Mouse (Mus musculus): ENCODE data around the gene Klf6.

Klf6 gene

DNA sequence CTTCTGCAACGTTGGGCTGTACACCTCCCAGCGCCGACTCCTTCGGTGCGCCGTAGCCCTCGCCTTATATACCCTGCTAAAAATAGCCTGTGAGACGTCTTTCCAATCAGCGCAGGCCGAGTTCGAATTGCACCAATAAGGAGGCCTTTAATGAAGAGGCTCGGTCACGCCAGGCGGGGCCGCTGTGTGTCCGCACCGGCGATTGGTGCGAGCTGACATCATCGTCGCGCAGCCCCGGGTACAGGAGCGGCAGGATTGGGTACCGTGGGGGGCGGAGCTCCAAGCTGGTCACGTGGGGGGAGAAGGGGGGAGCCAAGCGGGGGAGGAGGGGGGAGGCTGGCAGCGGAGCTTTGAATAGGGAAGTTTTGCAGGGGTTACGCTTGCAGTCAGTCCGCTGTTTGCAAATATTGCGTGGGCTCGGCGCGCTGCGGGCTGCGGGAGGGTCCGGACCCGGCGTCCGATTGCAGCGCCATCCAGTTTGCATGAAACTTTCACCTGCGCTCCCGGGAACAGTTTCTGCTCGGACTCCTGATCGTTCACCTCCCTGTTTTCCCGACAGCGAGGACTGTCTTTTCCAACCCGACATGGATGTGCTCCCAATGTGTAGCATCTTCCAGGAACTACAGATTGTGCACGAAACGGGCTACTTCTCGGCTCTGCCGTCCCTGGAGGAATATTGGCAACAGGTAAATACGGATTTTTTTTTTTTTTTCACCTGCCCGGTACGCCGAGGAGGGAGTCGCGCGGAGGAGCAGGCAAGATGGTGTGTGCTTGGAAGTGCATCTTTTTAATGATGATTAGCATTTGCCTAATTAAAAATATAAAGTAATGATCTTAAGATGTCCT, at the start of gene Klf6:
TSS of gene Klf6 (plus strand) at position 326 of the 846 bp plus-strand sequence.
- DNase-seq (ENCODE audit: low read depth, low spot score) = peak; percentile 98

DNA sequence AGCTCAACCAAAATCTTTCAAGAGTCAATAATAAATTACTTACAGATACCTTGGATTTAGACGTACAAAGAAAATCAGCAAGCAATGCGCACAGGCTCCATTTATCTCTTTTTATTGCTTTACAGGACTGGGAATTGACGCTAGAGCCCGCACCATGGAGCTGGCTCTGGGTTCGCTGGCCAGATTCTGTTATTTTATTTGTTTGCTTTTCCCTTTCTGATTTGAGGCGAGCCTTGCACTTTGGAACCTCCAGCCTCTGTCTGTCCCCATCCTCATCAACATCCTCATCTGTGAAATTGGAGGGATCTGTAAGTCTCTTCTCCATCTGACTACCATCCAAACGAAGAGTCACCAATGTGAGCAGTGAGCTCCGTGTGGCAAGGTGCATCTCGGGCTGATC, 47.8 kb upstream of the Klf6 start:
- DNase-seq (ENCODE audit: low read depth, low spot score) = no peak

DNA sequence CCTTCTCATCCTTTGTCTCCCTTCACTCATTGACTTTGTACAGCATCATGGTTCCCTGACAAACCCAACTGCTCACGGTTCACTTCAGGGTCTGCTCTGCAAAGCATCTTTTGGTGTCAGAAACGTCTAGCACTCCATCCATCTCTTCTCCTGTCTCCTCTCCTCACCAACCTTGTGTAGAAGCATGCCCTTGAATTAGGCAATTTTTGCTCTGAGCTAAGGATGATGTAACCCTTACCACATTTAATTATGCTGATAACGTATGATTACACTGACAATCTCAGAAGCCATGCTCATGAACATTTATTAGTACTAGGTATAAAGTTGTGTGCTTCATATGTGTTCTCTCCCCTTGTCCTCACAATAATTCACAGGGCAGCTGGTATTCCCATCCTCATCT, 44.0 kb upstream of the Klf6 start:
- DNase-seq (ENCODE audit: low read depth, low spot score) = no peak

DNA sequence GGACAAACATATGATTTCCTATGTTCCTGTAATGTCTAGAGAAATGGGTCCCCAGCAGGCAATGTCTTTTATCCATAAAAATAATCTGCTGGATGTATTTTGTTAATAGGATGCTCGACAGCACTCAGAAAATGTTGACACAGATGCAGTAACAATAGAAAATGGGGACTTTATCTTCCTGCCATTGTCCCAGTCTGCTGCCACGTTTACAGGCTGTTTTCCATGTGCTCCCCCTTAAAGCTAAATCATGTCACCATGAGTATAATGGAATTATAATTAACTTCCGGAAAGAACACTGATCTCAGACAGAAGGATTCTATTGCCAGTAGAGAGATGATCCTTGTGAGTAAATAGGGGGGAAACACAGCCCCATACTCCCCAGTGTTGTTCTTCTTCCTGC, 42.1 kb upstream of the Klf6 start:
- no peak for DNase-seq (ENCODE audit: low read depth, low spot score)

DNA sequence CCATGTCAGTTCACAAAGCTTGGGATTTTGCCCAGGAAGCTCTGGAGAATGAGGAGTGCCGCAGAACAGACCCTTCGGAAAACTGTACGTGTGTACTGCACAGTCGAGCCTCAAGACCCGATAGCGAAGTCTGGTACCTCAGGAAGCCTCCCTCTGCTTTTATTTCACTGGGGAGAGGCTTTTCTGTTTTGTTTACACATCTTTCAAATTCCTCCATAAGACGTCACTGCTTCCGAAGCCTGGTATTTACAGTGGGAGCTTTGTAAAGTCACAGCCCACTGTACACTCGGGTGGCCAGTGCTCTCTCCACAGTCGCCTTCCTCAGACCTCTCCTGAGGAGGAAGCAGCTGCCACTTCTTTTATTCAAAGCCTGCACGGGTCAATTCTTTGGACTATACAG, 38.7 kb upstream of the Klf6 start:
- no peak for DNase-seq (ENCODE audit: low read depth, low spot score)

DNA sequence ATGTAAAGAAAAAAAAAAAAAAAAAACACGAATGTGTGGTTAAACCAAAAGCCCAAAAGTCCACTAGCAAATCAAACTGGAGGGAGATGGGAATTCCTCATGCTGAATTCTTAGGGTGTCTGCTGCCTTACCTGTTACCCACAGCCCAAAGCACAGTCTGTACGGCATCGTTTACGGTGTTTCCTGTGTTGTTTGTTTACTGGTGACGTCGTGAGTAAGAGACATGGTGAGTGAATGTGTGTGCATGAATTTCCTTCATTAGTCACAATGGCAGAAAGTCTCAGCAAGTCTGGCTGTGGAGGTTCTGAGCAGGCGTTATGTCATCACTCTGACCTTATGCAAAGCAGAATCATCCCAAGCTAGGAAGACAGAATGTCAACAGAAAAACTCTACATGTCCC, 38.1 kb upstream of the Klf6 start:
- DNase-seq (ENCODE audit: low read depth, low spot score) = no peak

DNA sequence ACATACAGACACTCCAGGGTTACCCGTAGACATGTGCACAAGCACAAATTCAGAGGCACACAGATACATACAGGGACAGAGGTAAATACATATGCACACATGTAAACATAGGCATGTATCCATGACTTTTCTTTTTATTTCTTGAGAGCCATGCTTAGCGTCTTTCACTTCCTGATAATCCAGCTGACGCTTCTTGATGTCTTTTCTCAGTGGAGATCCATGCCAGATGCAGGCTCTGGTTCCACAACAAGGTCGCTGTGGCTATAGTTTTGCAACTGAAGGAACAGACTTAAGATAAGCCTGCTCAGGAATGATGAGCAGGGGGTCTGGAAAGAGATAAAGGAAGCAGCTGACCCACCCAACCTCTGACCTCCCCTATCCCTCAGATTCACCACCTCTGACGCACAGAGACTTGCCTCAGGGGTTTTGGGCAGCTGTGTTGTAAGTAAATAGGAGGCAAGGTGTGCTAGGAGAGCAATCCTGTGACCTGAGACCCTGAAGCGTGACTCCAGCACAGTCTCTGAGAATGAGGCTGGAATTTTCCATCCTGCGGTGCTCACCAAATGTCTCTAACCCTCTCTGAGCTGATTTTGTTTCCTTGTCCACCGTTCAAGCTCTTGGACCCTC, 37.0 kb upstream of the Klf6 start:
- DNase-seq (ENCODE audit: low read depth, low spot score) = no peak

DNA sequence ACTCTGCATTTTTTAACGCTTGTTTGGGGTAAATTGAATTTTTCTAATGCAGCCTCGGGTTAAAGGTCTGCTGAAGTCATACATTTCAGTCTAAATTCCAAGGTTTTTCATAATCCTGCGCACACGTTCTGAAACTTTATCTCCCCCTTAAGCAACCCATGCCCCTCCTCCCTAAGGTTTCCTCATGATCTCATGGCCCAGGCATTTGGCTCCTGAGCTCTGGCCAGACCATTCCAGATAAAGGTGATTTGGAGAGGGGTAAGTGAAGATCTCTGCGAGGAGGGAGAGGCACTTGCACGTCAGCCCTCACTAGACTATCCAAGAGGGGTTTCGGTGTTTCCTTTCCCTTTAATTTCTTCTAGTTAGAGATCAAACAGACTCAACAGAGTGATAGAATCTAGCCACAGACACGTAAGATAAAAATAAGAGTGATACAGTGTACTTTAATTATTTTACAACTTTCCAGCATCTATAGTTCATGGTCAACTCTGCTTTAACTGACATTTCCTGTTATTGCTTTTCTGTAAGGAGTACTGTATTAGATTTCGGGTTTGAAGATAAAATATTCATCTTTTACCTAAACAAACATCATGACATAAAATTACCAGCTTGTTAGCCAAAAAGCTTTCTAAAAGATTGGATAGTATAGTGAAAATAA, 35.0 kb upstream of the Klf6 start:
- DNase-seq (ENCODE audit: low read depth, low spot score) = peak; percentile 93

DNA sequence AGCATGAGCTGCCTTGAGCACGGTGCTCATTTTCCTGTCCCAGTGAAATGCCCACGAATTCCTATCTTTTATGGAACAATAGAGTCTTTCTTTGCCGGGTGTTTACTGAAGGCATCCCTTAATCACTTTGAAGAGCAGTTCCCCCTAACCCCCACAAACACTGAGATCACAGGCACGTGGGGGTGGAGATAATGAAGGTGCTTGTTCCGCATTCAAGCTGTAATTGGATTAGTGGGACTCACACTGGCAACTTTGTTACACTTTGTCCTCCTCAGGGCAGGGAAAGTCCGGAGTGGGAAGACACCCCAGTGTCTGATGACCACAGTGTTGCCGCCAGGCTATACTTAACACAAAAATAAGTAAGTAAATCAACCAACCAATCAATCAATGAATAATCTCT, 29.3 kb upstream of the Klf6 start:
- no peak for DNase-seq (ENCODE audit: low read depth, low spot score)

DNA sequence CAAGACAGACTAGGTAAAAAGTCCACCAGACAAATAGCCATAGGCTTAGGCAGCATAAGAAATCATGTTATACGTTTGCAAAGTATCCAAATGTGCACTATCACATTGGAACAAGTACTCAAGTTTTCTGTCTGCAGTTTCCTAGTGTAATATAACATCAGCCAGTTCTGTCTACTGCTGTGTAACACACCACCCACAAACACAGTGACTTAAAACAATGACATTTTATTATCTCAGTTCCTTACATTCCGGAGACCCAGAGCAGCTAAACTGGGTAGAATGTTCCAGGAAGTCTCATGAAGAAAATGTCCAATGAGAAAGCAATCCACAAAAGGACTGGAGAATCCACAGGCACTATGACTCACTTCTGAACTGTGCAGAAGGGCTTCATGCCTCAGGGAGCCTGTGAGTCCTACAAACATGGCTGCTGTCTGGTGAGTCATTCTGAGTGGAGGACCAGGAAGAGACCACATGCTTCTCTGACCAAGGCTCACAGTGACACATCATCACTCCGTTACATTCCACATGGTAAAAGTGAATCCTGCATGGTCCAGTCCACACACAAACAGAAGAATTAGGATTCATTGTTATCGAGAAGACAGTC, 24.0 kb upstream of the Klf6 start:
- peak; percentile 99 for DNase-seq (ENCODE audit: low read depth, low spot score)

DNA sequence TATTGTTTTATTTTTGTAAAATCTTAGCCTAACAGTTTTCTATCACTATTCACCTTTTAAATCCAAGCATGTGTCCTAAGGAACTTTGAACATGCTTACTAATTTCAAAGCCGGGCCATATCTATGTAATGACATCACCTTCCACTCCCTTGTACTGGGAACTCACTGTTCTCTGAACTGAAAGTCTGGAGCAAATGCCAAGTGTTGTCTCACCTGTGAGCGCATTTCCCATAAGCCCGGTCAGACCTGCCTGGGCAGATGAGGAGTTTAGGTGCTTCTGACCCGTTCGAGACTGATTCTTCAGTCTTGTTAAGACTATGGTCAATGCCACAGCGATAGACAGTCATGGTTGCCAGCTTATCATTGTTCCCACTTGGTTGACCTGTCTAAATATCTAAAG, 19.9 kb upstream of the Klf6 start:
- DNase-seq (ENCODE audit: low read depth, low spot score) = peak; percentile 26

DNA sequence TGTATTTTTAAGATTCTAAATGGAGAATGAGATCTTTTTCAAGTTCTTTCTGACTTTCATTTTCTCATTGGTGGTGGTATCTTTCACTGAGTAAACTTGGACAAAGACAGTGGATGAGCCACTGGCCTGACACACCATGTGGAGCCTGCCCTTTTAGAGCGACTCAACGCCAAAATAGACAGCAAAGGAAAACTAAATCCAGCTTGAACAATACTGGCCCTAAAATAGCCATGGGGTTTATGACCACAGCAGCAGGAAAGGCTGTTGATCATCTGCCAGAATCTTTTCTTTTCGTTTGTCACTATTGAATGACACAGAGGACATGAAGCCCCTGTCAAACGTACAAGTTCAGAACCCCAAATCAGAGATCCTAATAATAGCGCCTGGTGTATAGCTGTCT, 18.4 kb upstream of the Klf6 start:
- peak; percentile 41 for DNase-seq (ENCODE audit: low read depth, low spot score)

DNA sequence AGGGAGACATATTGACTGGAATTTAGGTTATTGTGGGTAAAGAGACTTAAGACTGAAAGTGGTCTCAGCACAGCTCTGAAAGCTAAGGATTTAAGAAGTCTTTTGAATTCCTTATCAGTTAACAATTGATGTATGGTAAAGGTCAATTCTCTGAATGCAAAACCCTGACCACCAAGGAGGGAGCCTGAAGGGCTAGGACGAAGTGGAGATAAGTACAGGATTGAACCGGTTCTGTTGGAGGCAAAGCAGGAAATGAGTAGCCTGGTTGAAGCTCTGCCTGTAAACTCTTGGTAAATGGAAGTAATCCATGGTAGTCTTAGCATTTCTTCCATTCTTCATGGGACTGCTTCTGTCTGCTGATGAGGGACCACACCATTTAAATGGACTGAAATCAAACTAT, 17.5 kb upstream of the Klf6 start:
- DNase-seq (ENCODE audit: low read depth, low spot score) = peak; percentile 26

DNA sequence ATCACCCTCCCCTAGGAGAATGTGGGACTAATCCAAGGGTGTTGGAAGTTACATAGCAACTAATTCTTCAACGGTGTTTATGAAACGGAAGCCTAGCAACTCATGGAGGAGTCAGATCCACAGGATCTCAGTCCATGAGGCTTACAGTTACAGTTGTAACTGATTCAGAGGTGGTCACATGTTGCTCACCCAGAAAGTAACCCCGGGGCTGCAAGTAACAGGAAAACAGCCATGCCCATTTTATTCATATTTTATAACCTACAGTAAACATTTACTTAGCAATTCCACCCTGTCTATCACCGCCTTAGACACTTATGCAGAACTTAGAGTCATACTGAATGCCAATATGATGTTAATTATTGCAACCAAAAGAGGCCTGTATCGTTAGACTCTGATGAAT, 16.9 kb upstream of the Klf6 start:
- peak; percentile 43 for DNase-seq (ENCODE audit: low read depth, low spot score)

DNA sequence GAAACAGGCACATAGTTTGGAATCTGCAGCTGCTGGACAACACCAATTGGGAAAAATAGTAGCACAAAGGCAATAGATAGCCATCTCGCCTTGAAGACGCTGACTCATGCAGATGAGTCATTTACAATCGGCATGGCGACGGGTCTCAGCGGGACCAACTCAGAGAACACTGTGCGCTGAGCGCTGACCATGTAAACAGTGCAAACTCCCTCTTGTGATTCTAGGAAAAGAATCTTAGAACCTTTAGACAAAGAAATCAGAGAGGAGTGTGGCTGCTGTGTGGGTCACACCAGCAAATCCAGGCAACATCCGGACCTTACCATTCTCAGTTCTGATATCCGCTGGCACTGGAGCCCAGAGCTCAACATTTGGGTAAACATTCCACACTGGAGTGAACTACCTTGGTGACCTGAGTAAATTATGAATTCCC, 16.1 kb upstream of the Klf6 start:
- peak; percentile 96 for DNase-seq (ENCODE audit: low read depth, low spot score)

DNA sequence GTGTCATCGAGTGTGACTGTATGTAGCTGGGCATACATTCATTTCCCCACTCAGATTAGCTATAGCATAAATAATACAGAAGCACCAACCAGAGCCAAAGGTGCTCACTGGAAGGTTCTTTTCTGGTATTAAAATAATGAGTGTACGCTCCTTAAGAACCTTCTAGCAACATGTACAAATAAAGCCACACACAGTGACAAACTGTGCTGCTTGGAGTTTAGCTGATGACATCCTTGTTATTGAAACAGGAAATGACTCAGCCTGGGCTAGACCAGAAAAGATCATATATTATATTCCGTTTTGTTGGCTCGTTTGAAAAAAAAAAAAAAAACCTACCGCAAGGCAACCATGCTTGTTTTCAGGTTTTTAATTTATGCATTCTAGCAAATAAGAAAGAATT, 15.7 kb upstream of the Klf6 start:
- peak; percentile 90 for DNase-seq (ENCODE audit: low read depth, low spot score)

DNA sequence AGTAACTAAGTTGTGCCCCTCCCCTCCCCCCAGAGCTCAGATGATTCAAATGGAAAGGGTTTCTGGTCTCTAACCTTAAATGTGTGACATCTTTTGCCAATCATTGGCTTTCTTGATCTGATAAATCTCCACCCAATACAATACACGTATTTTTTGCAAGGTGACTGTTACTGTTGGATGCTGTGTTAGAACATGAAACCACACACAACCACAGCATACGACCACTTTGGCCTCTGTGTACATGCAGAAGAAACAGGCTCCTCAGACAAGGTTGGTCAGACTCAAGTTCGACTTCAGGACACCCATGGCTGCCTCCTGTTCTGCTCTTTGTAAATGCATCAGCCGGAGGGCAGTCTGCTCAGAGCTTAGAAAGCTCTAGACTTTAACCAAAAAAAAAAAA, 14.4 kb upstream of the Klf6 start:
- no peak for DNase-seq (ENCODE audit: low read depth, low spot score)

DNA sequence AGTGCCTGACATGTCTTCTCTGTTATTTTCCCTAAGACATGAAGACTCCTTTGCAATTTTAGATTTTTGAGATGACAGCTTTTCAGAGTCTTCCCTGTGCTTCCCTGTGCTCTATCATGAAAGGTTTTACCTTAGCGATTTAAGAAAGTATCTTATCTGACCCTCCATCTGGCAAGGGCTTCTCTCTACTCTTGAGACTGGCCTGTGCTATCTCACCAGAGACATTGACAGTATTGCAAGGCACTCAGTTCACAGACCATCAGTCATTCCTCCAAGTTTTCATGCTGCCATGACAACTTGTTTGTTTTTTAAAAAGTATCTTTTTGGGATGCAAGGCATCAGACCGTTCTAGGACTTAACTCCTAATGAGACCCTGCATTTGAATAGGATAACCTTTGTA, 13.5 kb upstream of the Klf6 start:
- no peak for DNase-seq (ENCODE audit: low read depth, low spot score)

DNA sequence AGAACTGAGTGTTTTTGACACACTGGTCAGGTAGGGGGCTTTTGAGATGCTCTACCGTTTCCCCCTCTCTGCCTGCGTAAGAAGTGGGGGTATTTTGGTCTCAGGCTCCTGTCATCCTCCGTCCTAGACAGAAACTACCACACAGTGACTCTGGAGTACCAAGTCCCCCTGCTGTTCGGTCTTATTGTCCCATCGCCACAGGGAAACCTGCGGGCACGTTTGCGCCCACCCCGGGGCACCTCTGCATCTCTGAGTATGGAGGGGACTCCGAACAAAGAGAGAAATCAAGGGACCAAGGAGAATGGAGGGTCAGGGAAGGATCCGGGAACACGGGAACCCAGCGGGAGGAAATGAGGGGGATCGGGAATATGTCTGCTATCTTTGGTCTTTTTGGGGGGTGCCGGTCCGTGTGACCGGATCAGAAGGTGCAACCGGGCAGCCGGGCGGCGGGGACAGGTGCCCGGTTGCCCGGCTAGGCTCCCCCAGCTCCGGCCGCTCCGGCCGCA, 578 bp upstream of the Klf6 start:
- DNase-seq (ENCODE audit: low read depth, low spot score) = no peak

DNA sequence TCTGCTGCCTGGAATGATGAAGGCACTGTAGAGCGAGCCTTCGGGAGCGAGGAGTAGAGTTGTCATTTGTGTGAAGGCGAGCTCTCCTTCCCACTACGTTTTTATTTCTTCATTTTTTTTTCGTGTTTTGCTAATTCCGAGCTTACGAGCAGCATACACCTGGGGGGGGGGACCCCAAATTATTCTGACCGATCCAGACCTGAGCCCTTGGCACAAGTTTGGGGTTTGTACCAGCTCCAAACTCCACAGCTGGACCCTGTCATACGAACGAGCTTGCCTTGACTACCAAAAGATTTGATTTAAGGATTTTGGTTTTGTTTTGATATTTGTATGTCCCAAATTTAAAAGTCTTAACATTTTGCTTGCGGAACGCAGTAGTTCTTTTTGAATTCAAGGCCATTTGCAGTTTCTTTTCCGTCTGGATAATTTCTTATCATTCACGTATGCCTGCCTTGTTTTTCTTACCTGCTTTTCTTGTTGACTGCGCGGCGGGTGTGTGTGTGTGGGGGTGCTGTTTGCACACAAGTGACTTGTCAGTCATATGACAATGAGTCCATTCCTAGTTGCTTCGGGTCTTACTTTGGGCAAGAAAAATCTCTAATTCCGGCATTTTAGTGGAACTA, 832 bp downstream of the Klf6 start:
- DNase-seq (ENCODE audit: low read depth, low spot score) = peak; percentile 59

DNA sequence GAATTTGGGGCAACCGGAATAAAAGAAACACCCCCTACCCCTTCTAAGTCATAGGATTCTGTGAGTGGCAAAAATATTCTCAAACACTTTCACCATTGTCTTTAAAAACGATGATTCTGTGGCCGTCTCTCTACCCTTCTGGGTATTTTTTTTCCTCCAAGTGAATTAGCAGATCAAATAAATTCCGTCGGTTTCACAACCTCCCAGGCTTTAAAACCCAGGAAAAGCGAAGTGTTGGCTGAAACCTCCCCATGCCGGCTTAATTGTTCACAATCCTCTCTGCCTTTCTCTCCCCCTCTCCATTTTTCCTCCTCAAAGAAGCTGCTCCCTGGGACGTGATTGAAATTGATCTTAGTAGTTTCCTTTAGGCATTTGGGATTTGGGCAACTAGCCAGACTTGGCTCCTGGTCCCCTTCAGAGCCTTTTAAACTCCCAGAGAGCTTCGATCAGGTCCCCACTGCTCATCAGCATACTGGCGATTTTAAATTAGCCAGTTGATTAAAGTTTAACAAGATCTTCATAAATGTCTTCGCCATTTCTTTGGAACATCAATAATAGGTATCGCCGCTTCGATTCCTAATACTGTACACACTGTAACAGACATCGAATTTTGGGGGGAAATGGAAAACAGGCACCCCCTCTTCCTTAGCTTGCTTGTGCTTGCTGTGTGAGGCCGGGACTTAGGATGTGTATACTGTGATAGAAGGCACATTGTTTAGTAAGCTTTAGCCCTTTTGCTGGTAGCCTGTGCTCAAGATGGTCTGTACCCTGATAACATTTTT, 1.5 kb downstream of the Klf6 start:
- DNase-seq (ENCODE audit: low read depth, low spot score) = peak; percentile 75

Data from 3T3-L1 (cell line).